Mouse (Mus musculus) liver, postnatal 0 days (tissue): ENCODE results near the gene Ppfia2. TPM values are rescaled to one million over a fixed set of nuclear protein-coding genes. Genes with fewer than 3 reads are reported as not detected.

ENCODE experiments used
- ATAC-seq: fragments of 200-750 bp; cut with Nextera tagmentation; 2 replicates; pipeline ENCODE4 v1.8.0; 2017; ENCODE audit warnings: mild to moderate bottlenecking, moderate library complexity
- DNase-seq: peaks from one replicate; pipeline ENCODE4 v3.0.0-alpha.2; 2016
- H3K27ac ChIP-seq: fragments of 300-500 bp; sonication (generic); 2 replicates; pipeline ENCODE4 v1.5.1; 2014; ENCODE audit warnings: antibody characterized with exemption, moderate library complexity, mild to moderate bottlenecking, low read depth
- H3K27me3 ChIP-seq: fragments of 300-500 bp; sonication (generic); 2 replicates; pipeline ENCODE4 v1.6.1; 2014; ENCODE audit warnings: low read length, control low read depth, mixed read lengths; ENCODE audit not compliant: insufficient read depth
- H3K36me3 ChIP-seq: fragments of 300-500 bp; sonication (generic); replicated peaks from 2 replicates; pipeline ENCODE4 v1.6.1; 2014; ENCODE audit warnings: mild to moderate bottlenecking, control low read depth, low read length, moderate library complexity, mixed read lengths; ENCODE audit not compliant: insufficient read depth
- H3K4me1 ChIP-seq: fragments of 300-500 bp; sonication (generic); 2 replicates; pipeline ENCODE4 v1.6.1; 2014; ENCODE audit warnings: antibody characterized with exemption, mild to moderate bottlenecking, control low read depth; ENCODE audit not compliant: insufficient read depth
- H3K4me2 ChIP-seq: fragments of 300-500 bp; sonication (generic); 2 replicates; pipeline ENCODE4 v1.6.1; 2014; ENCODE audit warnings: low read depth, mild to moderate bottlenecking, low read length, moderate library complexity, mixed read lengths
- H3K4me3 ChIP-seq: fragments of 300-500 bp; sonication (generic); 2 replicates; pipeline ENCODE4 v1.5.1; 2014; ENCODE audit warnings: low read depth, low read length
- H3K9ac ChIP-seq: fragments of 300-500 bp; sonication (generic); replicated peaks from 2 replicates; pipeline ENCODE4 v1.6.1; 2014; ENCODE audit warnings: mild to moderate bottlenecking, moderate library complexity
- H3K9me3 ChIP-seq: fragments of 300-500 bp; sonication (generic); 2 replicates; pipeline ENCODE4 v1.6.1; 2016; ENCODE audit warnings: mild to moderate bottlenecking, control low read depth, low read length, mixed read lengths
- CTCF ChIP-seq: sonication (generic); IDR thresholded peaks from 2 replicates; pipeline ENCODE4 v1.5.1; 2016; ENCODE audit warnings: antibody characterized with exemption, low read depth
- EP300 ChIP-seq: IDR thresholded peaks from 2 replicates; pipeline ENCODE4 v1.6.1; 2016; ENCODE audit warnings: antibody characterized with exemption, low read depth, mild to moderate bottlenecking
- WGBS: fragments of 180-500 bp; shearing (Covaris S2); extraction: QIAGEN DNeasy Blood & Tissue Kit; methylation state at CpG from one replicate; pipeline ENCODE4 v1.1.7; 2014; ENCODE audit not compliant: insufficient replicate concordance; 5-methylcytosine and 5-hydroxymethylcytosine counted together
- polyA plus RNA-seq: library from polyadenylated mRNA; unstranded; fragments of >200 nt; fragmentation: Nextera tagmentation; extraction: Ambion mirVana; gene quantifications from 2 replicates; pipeline ENCODE4 v1.2.1, GENCODE M21; 2015

Gene Ppfia2
- polyA plus RNA-seq, 1 experiment from 2014 or later, result 0.05 TPM

- DNase-seq (no peak), ATAC-seq (no peak)
- Histone ChIP-seq H3K4me3 (no peak overlapping the region), H3K4me2 (no peak overlapping the region), H3K27ac (no peak overlapping the region), H3K4me1 (no peaks in the 10 kb centered on the region), H3K36me3 (no peaks in the 10 kb centered on the region), H3K27me3 (no peaks in the 10 kb centered on the region), H3K9me3 (no peaks in the 10 kb centered on the region), H3K9ac (no peak overlapping the region)
- no peak for TF ChIP-seq EP300
- TF ChIP-seq CTCF, result no peak
- WGBS, result 59% methylated on average over 4 of the region's 4 CpGs
These were observed 114.9 kb downstream of the Ppfia2 start for GRCm38 (mm10) chr10:106585026-106585425.

- no peak overlapping the region for H3K9ac ChIP-seq
- H3K4me2 ChIP-seq, result no peak overlapping the region
- WGBS, result 7% methylated on average over 4 of the region's 4 CpGs
- H3K36me3 ChIP-seq, result no peaks in the 10 kb centered on the region
- H3K27me3 ChIP-seq, result no peaks in the 10 kb centered on the region
- no peaks in the 10 kb centered on the region for H3K9me3 ChIP-seq
- H3K4me3 ChIP-seq, result no peak overlapping the region
- no peak for ATAC-seq
- H3K4me1 ChIP-seq, result no peaks in the 10 kb centered on the region
- TF ChIP-seq CTCF (peak; percentile 71), EP300 (no peak)
- no peak overlapping the region for H3K27ac ChIP-seq
- no peak for DNase-seq
These were observed 115.4 kb downstream of the Ppfia2 start for GRCm38 (mm10) chr10:106585476-106586080.

GRCm38 (mm10) chr10:106587817-106588216, 117.7 kb downstream of the Ppfia2 start:
- no peak for TF ChIP-seq CTCF
- no peak for TF ChIP-seq EP300
- Histone ChIP-seq H3K27ac (no peak overlapping the region), H3K9me3 (no peaks in the 10 kb centered on the region), H3K27me3 (no peaks in the 10 kb centered on the region), H3K9ac (no peak overlapping the region), H3K4me3 (no peak overlapping the region), H3K36me3 (no peaks in the 10 kb centered on the region), H3K4me2 (no peak overlapping the region), H3K4me1 (no peaks in the 10 kb centered on the region)
- DNase-seq, result no peak
- 71% methylated on average over 5 of the region's 5 CpGs for WGBS
- no peak for ATAC-seq

GRCm38 (mm10) chr10:106590944-106591343, 120.8 kb downstream of the Ppfia2 start:
- H3K4me2 ChIP-seq, result no peak overlapping the region
- no peak overlapping the region for H3K9ac ChIP-seq
- H3K27me3 ChIP-seq, result no peaks in the 10 kb centered on the region
- H3K36me3 ChIP-seq, result no peaks in the 10 kb centered on the region
- ATAC-seq (no peak), DNase-seq (no peak)
- no peak overlapping the region for H3K4me3 ChIP-seq
- no peaks in the 10 kb centered on the region for H3K9me3 ChIP-seq
- TF ChIP-seq CTCF (no peak), EP300 (no peak)
- H3K4me1 ChIP-seq, result no peaks in the 10 kb centered on the region
- H3K27ac ChIP-seq, result no peak overlapping the region
- WGBS, result 72% methylated on average over 1 of the region's 1 CpGs

GRCm38 (mm10) chr10:106596976-106597375, 126.8 kb downstream of the Ppfia2 start:
- Histone ChIP-seq H3K9ac (no peak overlapping the region), H3K9me3 (no peaks in the 10 kb centered on the region), H3K4me3 (no peak overlapping the region), H3K4me1 (no peaks in the 10 kb centered on the region), H3K27ac (no peak overlapping the region), H3K4me2 (no peak overlapping the region), H3K36me3 (no peaks in the 10 kb centered on the region), H3K27me3 (no peaks in the 10 kb centered on the region)
- WGBS, result 47% methylated on average over 1 of the region's 1 CpGs
- TF ChIP-seq CTCF, result no peak
- TF ChIP-seq EP300, result no peak
- DNase-seq, result no peak
- ATAC-seq, result no peak

GRCm38 (mm10) chr10:106603319-106603898, 133.3 kb downstream of the Ppfia2 start:
- TF ChIP-seq EP300, result no peak
- no peak for TF ChIP-seq CTCF
- no peak for DNase-seq
- no peaks in the 10 kb centered on the region for H3K27me3 ChIP-seq
- 0 out of 2 replicates have a peak, but pooled peaks cover 2% of the 10 kb centered on the region for H3K4me1 ChIP-seq
- 60% methylated on average over 5 of the region's 5 CpGs for WGBS
- H3K4me3 ChIP-seq, result no peak overlapping the region
- no peak overlapping the region for H3K9ac ChIP-seq
- no peaks in the 10 kb centered on the region for H3K9me3 ChIP-seq
- H3K4me2 ChIP-seq, result no peak overlapping the region
- no peak overlapping the region for H3K27ac ChIP-seq
- peak; percentile 97 for ATAC-seq
- H3K36me3 ChIP-seq, result no peaks in the 10 kb centered on the region
